Mouse (Mus musculus) right cerebral cortex, postnatal 4 days (tissue): ENCODE data around the gene Pou1f1.

Experiments
- DNase-seq: peaks from one replicate; pipeline ENCODE4 v3.0.0-alpha.2; 2022

Gene Pou1f1

GRCm38 (mm10) chr16:65520211-65520610 lies at the start of gene Pou1f1:
Gene Pou1f1 (plus strand): TSS chr16:65520511.
- no peak for DNase-seq

- no peak for DNase-seq
Observed at GRCm38 (mm10) chr16:65470650-65471049, 49.7 kb upstream of the Pou1f1 start.

- DNase-seq, result no peak
Observed at GRCm38 (mm10) chr16:65472472-65473001, 47.8 kb upstream of the Pou1f1 start.

GRCm38 (mm10) chr16:65485726-65486125 lies 34.6 kb upstream of the Pou1f1 start:
- DNase-seq, result no peak

- DNase-seq, result no peak
Observed at GRCm38 (mm10) chr16:65496030-65496429, 24.3 kb upstream of the Pou1f1 start.

- peak; percentile 44 for DNase-seq
Observed at GRCm38 (mm10) chr16:65497049-65497448, 23.3 kb upstream of the Pou1f1 start.

GRCm38 (mm10) chr16:65514223-65514622 lies 6.1 kb upstream of the Pou1f1 start:
- no peak for DNase-seq

GRCm38 (mm10) chr16:65526004-65526403 lies 5.7 kb downstream of the Pou1f1 start:
- DNase-seq, result no peak

- DNase-seq, result no peak
Observed at GRCm38 (mm10) chr16:65526695-65527094, 6.4 kb downstream of the Pou1f1 start.

- DNase-seq, result no peak
Observed at GRCm38 (mm10) chr16:65529589-65529988, 9.3 kb downstream of the Pou1f1 start.

GRCm38 (mm10) chr16:65531663-65532062 lies 11.4 kb downstream of the Pou1f1 start:
- DNase-seq, result peak; percentile 67

- peak; percentile 48 for DNase-seq
Observed at GRCm38 (mm10) chr16:65533315-65533999, 13.1 kb downstream of the Pou1f1 start.

GRCm38 (mm10) chr16:65543676-65544293 lies 23.5 kb downstream of the Pou1f1 start:
- no peak for DNase-seq

- DNase-seq, result no peak
Observed at GRCm38 (mm10) chr16:65548960-65549359, 28.6 kb downstream of the Pou1f1 start.

GRCm38 (mm10) chr16:65550814-65551213 lies 30.5 kb downstream of the Pou1f1 start:
- DNase-seq, result no peak

GRCm38 (mm10) chr16:65554267-65554666 lies 34.0 kb downstream of the Pou1f1 start:
- no peak for DNase-seq

GRCm38 (mm10) chr16:65557369-65557768 lies 37.1 kb downstream of the Pou1f1 start:
- no peak for DNase-seq

- DNase-seq, result no peak
Observed at GRCm38 (mm10) chr16:65559591-65559990, 39.3 kb downstream of the Pou1f1 start.

GRCm38 (mm10) chr16:65560996-65561962 lies 41.0 kb downstream of the Pou1f1 start:
- DNase-seq, result peak; percentile 6

- peak; percentile 81 for DNase-seq
Observed at GRCm38 (mm10) chr16:65561963-65562863, 41.9 kb downstream of the Pou1f1 start, which contains the start of gene Chmp2b. Gene Chmp2b (minus strand): TSS chr16:65562726.

GRCm38 (mm10) chr16:65562864-65563206 lies 42.5 kb downstream of the Pou1f1 start:
- no peak for DNase-seq

- no peak for DNase-seq
Observed at GRCm38 (mm10) chr16:65564306-65564705, 44.0 kb downstream of the Pou1f1 start.
